Mouse (Mus musculus): ENCODE measurements at regions not wholly inside any gene's neighbourhood (a gene's known extent, or its start where the extent isn't known, plus 50 kb on each side); places are given as distances from the start of the nearest gene placed in this dataset.
A peak's percentile ranks its signal among the peaks of the same experiment; 100 is the strongest.

DNA sequence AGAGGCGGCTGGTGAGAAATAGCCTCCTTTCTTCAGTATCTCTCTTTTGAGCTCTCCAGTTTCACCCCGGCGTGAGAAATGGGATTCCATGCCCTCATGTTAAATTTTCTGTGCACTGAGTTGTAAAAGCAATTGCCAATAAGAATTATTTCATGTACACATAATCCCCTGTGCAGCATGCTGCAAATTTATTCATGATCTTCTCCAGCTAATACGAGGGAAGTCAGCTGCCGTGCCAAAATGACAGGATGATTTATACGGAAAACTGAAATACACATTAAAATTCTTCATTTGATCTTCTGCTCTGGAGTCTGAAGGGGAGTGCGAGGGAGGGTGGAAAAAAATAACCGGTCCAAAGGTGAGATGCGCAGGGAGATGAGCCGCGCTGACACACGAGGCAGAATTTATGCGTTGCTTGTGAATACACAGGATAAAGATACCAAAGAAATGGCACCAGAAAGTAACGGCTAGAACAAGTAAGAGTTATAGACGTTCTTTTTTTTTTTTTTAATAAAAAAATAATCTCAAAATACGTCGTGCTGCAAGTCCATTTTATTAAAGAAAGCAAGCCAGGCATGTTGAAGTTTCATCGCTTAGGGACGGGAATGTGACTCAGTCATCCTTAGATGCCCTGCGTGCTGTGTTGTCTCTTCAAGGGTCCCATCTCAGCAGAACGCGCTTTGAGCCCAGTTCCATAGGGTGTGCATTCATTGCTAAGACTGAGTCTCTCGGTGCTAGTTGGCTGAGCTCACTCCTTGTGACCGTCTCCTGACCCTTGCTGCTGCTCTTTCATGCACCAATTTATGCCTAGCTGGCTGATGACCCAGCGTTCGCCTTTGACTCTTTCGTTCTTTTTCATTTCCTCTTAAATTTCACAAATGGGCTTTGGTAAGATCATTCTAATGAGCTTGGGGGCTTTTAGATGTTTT lies 427.8 kb upstream of the Arglu1 start:
- Histone ChIP-seq H3K27me3 (ENCODE audit: control insufficient read depth, insufficient read depth, low read length) (no peaks in the 10 kb centered on the region), H3K4me2 (ENCODE audit: low read depth, low read length) (no peak overlapping the region), H3K36me3 (ENCODE audit: control insufficient read depth, insufficient read depth) (no peaks in the 10 kb centered on the region), H3K27ac (ENCODE audit: low read length) (no peak overlapping the region), H3K4me1 (ENCODE audit: control insufficient read depth, insufficient read depth, low read length) (no peaks in the 10 kb centered on the region), H3K4me3 (ENCODE audit: low read length) (no peak overlapping the region), H3K9ac (ENCODE audit: low read length) (no peak overlapping the region), H3K9me3 (replicated peaks; ENCODE audit: control insufficient read depth, low read length) (no peaks in the 10 kb centered on the region; the same call in 1 of the 2 replicates)
- 82% methylated on average over 27 of the region's 27 CpGs for WGBS
- no peak for ATAC-seq (replicated peaks; ENCODE audit: extremely low read depth, insufficient read depth, low FRiP score)

DNA sequence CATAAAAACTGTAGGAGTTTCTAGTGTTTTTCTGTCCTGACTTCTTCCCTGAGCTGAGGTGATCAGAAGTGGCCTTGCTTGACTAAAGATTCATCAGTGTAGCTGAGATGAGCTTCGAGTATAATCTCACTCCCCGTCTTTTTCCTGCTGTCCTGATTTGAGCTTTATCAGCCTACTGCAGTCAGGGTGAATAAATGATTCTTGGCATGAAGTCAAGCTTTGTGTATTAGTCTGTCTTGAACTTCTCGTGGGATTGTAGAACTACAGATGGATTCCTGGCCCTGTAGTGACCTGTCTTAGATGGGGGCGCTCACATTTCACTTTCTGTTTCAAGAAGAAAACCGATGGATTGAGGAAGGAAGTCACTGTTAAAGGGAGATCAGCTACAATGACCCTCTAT lies 405.7 kb upstream of the Arglu1 start:
- Histone ChIP-seq H3K27me3 (ENCODE audit: control insufficient read depth, insufficient read depth, low read length) (no peaks in the 10 kb centered on the region), H3K36me3 (ENCODE audit: control insufficient read depth, insufficient read depth) (no peaks in the 10 kb centered on the region), H3K4me1 (ENCODE audit: control insufficient read depth, insufficient read depth, low read length) (peaks cover 3% of the 10 kb centered on the region; the same call in 1 of the 2 replicates), H3K27ac (ENCODE audit: low read length) (no peak overlapping the region), H3K9ac (ENCODE audit: low read length) (no peak overlapping the region), H3K4me2 (ENCODE audit: low read depth, low read length) (no peak overlapping the region), H3K4me3 (ENCODE audit: low read length) (no peak overlapping the region), H3K9me3 (replicated peaks; ENCODE audit: control insufficient read depth, low read length) (no peaks in the 10 kb centered on the region)
- 39% methylated on average over 5 of the region's 5 CpGs for WGBS
- ATAC-seq (replicated peaks; ENCODE audit: extremely low read depth, insufficient read depth, low FRiP score): no peak

DNA sequence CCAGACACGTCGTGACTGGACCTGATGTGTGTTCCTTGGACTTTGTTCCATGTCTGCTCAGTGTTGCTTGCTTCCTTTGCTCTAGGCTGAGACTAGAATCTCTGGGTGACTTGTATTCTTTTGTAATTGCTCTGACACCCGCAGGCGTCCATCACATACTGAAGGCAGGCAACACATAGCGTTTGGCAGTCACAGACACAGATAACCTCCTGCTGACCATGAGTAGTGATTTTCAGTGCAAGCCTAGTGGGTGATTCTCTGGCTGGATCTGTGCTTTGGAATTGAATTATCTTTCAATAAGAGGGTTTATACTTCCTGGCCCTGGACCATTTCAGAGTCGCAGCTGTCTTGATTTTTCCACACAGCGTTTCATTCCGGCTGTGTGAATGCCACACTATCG lies 403.7 kb upstream of the Arglu1 start:
- 22% methylated on average over 9 of the region's 9 CpGs for WGBS
- Histone ChIP-seq H3K36me3 (ENCODE audit: control insufficient read depth, insufficient read depth) (no peaks in the 10 kb centered on the region), H3K27me3 (ENCODE audit: control insufficient read depth, insufficient read depth, low read length) (no peaks in the 10 kb centered on the region), H3K4me2 (ENCODE audit: low read depth, low read length) (no peak overlapping the region), H3K27ac (ENCODE audit: low read length) (no peak overlapping the region; the same call in 1 of the 2 replicates), H3K9ac (ENCODE audit: low read length) (no peak overlapping the region), H3K4me3 (ENCODE audit: low read length) (no peak overlapping the region), H3K9me3 (replicated peaks; ENCODE audit: control insufficient read depth, low read length) (no peaks in the 10 kb centered on the region), H3K4me1 (ENCODE audit: control insufficient read depth, insufficient read depth, low read length) (peaks cover 3% of the 10 kb centered on the region; the same call in 1 of the 2 replicates)
- ATAC-seq (replicated peaks; ENCODE audit: extremely low read depth, insufficient read depth, low FRiP score): peak; percentile 55

DNA sequence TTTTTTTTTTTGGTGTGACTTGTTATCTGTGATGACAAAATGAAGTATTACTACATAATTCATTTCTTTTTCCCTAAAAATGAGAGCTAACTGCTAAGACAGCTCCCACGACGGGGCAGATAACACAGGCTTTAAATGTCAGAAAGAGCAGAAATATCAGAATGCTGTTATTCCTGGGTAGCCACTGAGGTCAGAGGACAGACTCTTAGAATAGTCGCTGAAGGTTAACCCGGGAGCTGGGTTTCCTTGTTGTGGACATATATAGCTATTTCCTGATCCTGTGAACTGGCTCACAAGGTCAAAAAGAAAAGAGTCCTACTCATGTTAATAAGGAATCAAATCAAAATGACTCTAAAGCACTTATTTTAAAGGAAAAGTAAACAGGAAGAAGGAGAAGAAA lies 403.0 kb upstream of the Arglu1 start:
- Histone ChIP-seq H3K4me1 (ENCODE audit: control insufficient read depth, insufficient read depth, low read length) (peaks cover 3% of the 10 kb centered on the region; the same call in 1 of the 2 replicates), H3K27ac (ENCODE audit: low read length) (no peak overlapping the region), H3K9ac (ENCODE audit: low read length) (no peak overlapping the region), H3K27me3 (ENCODE audit: control insufficient read depth, insufficient read depth, low read length) (no peaks in the 10 kb centered on the region), H3K4me2 (ENCODE audit: low read depth, low read length) (no peak overlapping the region), H3K36me3 (ENCODE audit: control insufficient read depth, insufficient read depth) (no peaks in the 10 kb centered on the region), H3K9me3 (replicated peaks; ENCODE audit: control insufficient read depth, low read length) (no peaks in the 10 kb centered on the region), H3K4me3 (ENCODE audit: low read length) (no peak overlapping the region)
- WGBS: 28% methylated on average over 4 of the region's 4 CpGs
- ATAC-seq (replicated peaks; ENCODE audit: extremely low read depth, insufficient read depth, low FRiP score): no peak

DNA sequence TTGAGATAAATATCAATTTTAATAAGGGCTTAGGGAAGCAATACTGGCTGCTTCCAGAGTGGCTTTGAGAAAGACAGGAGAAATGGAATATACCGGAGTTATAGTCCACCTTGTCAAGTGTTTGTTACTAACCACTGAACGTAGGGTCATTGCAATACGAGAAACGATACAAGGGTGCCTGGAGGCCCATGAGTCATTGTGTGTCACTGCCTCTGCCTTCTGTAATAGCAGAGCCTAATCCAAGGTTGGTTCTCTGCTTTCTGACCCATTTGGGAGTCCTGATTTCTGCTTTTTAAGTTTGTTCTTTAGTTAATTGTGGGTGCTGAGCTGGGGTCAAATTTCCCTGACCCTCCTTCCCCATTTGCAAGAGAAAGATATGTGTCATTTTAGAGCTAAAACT lies 382.4 kb upstream of the Arglu1 start:
- Histone ChIP-seq H3K4me2 (ENCODE audit: low read depth, low read length) (no peak overlapping the region), H3K27ac (ENCODE audit: low read length) (no peak overlapping the region), H3K9ac (ENCODE audit: low read length) (no peak overlapping the region), H3K4me3 (ENCODE audit: low read length) (no peak overlapping the region), H3K9me3 (replicated peaks; ENCODE audit: control insufficient read depth, low read length) (no peaks in the 10 kb centered on the region), H3K4me1 (ENCODE audit: control insufficient read depth, insufficient read depth, low read length) (peaks cover 5% of the 10 kb centered on the region), H3K36me3 (ENCODE audit: control insufficient read depth, insufficient read depth) (no peaks in the 10 kb centered on the region), H3K27me3 (ENCODE audit: control insufficient read depth, insufficient read depth, low read length) (no peaks in the 10 kb centered on the region)
- no peak for ATAC-seq (replicated peaks; ENCODE audit: extremely low read depth, insufficient read depth, low FRiP score)
- WGBS: 84% methylated on average over 4 of the region's 4 CpGs

DNA sequence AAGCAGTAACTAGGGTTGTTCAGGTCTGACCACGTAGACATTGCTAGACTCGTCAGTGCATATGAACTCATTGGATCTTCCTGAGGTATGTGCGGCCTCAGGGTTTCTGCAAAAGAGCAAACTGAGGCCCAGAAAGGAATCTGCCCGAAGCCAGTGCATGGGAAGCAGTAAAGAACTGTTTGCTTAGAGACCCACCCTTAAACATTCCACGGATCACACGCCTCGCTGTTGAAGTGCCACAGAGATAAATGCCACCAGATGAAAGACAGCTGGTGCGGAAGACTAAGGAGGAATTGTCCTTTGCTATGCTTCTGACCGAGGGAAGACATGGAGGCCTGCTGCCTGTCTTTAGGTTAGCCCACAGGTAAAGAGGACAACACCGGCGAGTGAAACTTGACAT lies 382.0 kb upstream of the Arglu1 start:
- Histone ChIP-seq H3K36me3 (ENCODE audit: control insufficient read depth, insufficient read depth) (no peaks in the 10 kb centered on the region), H3K9ac (ENCODE audit: low read length) (no peak overlapping the region), H3K4me1 (ENCODE audit: control insufficient read depth, insufficient read depth, low read length) (peaks cover 5% of the 10 kb centered on the region), H3K4me3 (ENCODE audit: low read length) (no peak overlapping the region), H3K4me2 (ENCODE audit: low read depth, low read length) (no peak overlapping the region), H3K9me3 (replicated peaks; ENCODE audit: control insufficient read depth, low read length) (no peaks in the 10 kb centered on the region), H3K27me3 (ENCODE audit: control insufficient read depth, insufficient read depth, low read length) (no peaks in the 10 kb centered on the region), H3K27ac (ENCODE audit: low read length) (no peak overlapping the region)
- 40% methylated on average over 11 of the region's 11 CpGs for WGBS
- no peak for ATAC-seq (replicated peaks; ENCODE audit: extremely low read depth, insufficient read depth, low FRiP score)

DNA sequence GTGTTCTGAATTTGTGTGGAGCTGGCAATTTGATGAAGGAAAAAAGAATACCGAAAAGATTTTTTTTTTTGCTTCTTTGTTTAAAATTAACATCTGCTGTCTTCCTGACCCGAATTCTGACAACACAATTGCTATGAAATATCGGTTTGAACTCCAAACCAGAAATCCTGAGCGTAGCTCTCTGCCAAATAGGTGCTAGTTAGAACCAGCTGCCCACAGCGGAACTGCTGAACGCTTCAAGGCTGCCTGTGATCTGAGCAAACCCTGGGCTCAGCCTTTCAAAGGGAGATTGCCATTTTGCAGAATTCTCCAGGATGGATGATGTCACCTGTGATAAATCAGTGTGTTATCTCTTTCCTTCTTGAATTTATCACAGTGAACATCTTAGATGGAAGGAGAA lies 380.6 kb upstream of the Arglu1 start:
- Histone ChIP-seq H3K4me2 (ENCODE audit: low read depth, low read length) (no peak overlapping the region), H3K36me3 (ENCODE audit: control insufficient read depth, insufficient read depth) (no peaks in the 10 kb centered on the region)

DNA sequence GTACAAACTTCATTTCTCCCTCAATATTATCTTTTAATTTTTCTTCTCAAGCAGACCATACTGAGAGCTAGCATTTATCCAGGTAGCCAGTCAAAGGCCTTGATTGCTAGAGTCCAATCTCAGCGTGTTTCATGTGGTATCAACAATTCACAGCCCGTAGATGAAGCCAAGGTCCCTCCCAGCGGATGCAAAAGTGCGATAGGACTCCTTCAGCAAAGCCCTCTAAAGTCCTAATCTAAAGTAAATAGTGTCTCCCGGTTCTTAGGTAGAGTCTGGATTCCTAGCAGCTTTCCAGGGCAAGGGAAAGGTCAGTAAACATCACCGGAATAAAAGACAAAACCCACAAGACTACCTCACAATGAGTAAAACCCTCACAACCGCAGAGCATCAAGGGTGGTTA lies 379.5 kb upstream of the Arglu1 start:
- no peak overlapping the region for H3K27ac ChIP-seq (ENCODE audit: low read length)
- H3K27me3 ChIP-seq (ENCODE audit: control insufficient read depth, insufficient read depth, low read length): no peaks in the 10 kb centered on the region
- no peak for ATAC-seq (replicated peaks; ENCODE audit: extremely low read depth, insufficient read depth, low FRiP score)
- H3K9ac ChIP-seq (ENCODE audit: low read length): no peak overlapping the region
- 33% methylated on average over 7 of the region's 7 CpGs for WGBS
- H3K36me3 ChIP-seq (ENCODE audit: control insufficient read depth, insufficient read depth): no peaks in the 10 kb centered on the region
- H3K9me3 ChIP-seq (replicated peaks; ENCODE audit: control insufficient read depth, low read length): no peaks in the 10 kb centered on the region
- no peak overlapping the region for H3K4me3 ChIP-seq (ENCODE audit: low read length)
- peaks cover 5% of the 10 kb centered on the region for H3K4me1 ChIP-seq (ENCODE audit: control insufficient read depth, insufficient read depth, low read length)
- no peak overlapping the region for H3K4me2 ChIP-seq (ENCODE audit: low read depth, low read length)

More for the DNA sequence above, 380.6 kb upstream of the Arglu1 start:
- Histone ChIP-seq H3K27me3 (ENCODE audit: control insufficient read depth, insufficient read depth, low read length) (no peaks in the 10 kb centered on the region), H3K9me3 (replicated peaks; ENCODE audit: control insufficient read depth, low read length) (no peaks in the 10 kb centered on the region), H3K4me3 (ENCODE audit: low read length) (no peak overlapping the region), H3K9ac (ENCODE audit: low read length) (no peak overlapping the region), H3K4me1 (ENCODE audit: control insufficient read depth, insufficient read depth, low read length) (peaks cover 5% of the 10 kb centered on the region), H3K27ac (ENCODE audit: low read length) (no peak overlapping the region)
- no peak for ATAC-seq (replicated peaks; ENCODE audit: extremely low read depth, insufficient read depth, low FRiP score)
- WGBS: 76% methylated on average over 6 of the region's 6 CpGs

DNA sequence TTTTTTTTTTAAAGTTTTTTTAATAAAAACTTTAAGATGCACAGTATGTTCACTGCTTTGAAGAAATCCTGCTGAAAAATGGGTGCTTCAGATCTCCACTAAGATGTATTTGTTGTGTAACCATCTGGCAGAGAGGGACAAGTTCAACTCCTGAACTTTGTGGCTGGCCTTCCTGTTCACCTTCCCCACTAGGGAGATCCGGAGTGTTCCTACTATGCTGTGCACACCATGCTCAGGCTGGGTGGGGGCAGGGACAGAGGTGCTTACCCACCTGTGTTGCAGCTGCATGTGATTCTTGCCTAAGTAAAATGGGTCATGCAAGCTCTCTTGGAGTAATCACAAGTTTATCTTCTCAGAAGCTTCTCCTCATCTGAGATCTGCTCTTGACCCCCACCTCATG lies 377.4 kb upstream of the Arglu1 start:
- no peak for ATAC-seq (replicated peaks; ENCODE audit: extremely low read depth, insufficient read depth, low FRiP score)
- H3K36me3 ChIP-seq (ENCODE audit: control insufficient read depth, insufficient read depth): no peaks in the 10 kb centered on the region
- no peak overlapping the region for H3K9ac ChIP-seq (ENCODE audit: low read length)
- no peaks in the 10 kb centered on the region for H3K9me3 ChIP-seq (replicated peaks; ENCODE audit: control insufficient read depth, low read length)
- H3K4me1 ChIP-seq (ENCODE audit: control insufficient read depth, insufficient read depth, low read length): peaks cover 5% of the 10 kb centered on the region
- 56% methylated on average over 1 of the region's 1 CpGs for WGBS
- H3K27me3 ChIP-seq (ENCODE audit: control insufficient read depth, insufficient read depth, low read length): no peaks in the 10 kb centered on the region
- H3K27ac ChIP-seq (ENCODE audit: low read length): no peak overlapping the region
- no peak overlapping the region for H3K4me2 ChIP-seq (ENCODE audit: low read depth, low read length)
- no peak overlapping the region for H3K4me3 ChIP-seq (ENCODE audit: low read length)
